Comparison of ENCODE assay signal across 8 mouse cellular contexts in the genomic region with DNA sequence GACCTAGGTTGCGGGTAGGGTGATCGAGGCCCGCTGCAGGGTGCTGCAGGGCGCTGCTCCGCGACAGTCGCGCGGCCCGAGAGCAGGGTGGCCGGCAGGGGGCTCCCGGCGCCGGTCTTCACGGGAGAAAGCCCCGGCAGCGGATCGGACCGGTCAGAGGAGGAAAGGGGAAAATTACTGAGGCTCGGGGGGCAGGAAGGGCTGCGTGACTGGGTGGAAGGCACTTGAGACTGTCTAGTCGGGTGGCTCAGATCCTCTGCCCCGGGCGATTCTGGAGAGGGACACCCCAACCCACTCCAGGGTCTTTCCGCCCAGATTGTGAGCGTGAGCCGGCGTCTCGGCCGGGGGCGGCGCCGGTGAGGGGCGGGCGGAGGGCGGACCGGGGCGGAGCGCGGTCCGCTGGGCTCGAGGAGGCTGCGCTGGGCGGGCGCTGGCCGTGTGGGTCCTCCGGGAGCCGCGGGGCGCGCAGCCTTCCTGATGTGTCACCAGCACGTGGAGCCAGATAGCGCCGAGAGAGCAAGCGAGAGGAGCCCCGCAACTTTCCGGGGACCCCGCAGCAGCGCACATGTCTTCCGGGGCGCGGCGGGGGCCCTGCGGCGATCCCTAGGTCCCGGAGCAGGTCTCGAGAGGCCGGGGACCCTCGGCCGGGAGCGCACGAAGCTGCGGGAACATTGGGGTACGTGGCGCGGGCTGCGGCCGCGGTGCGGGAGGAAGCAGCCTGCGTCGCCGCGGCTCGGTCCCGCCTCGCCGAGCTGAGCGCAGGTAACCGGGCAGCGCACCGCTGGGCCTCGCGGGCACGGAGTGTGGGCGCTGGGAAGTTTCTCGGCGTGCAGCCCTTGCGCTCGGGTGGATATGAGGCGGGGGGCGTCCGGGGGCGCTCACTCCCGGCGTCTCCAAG.
A peak's percentile ranks its signal among the peaks of the same experiment; 100 is the strongest.
DNase-seq lines count a peak whose midpoint lies in the region; ATAC-seq and TF ChIP-seq lines count a peak whose summit lies in the region.

No protein-coding gene starts in this region.

- peak; percentile 92 for ATAC-seq in heart, embryonic 16.5 days (replicated peaks; ENCODE audit: extremely low read depth, insufficient read depth, low FRiP score)
- ATAC-seq in liver, postnatal 0 days, result peak; percentile 91
- ATAC-seq in neural tube, embryonic 13.5 days (ENCODE audit: low read depth), result peak; percentile 85

- peak; percentile 19; the same call in 1 of the 2 replicates for TF ChIP-seq POLR2A in bone marrow, adult 2 months (IDR thresholded peaks at IDR 0.05; ENCODE audit: borderline replicate concordance, control insufficient read depth, low read depth, low read length)
- TF ChIP-seq POLR2A in embryonic fibroblast, embryonic 13.5 days (IDR thresholded peaks at IDR 0.05; ENCODE audit: low read depth, low read length), result peak; percentile 86
- TF ChIP-seq POLR2A in testis, adult 2 months (IDR thresholded peaks at IDR 0.05; ENCODE audit: control insufficient read depth, low read depth, low read length), result no peak

- H3K27me3 ChIP-seq in heart, embryonic 16.5 days (ENCODE audit: control insufficient read depth, insufficient read depth, low read length), result peaks cover 17% of the 10 kb centered on the region
- peaks cover 22% of the 10 kb centered on the region for H3K27me3 ChIP-seq in liver, postnatal 0 days (ENCODE audit: insufficient read depth, low read length)
- peaks cover 52% of the 10 kb centered on the region for H3K27me3 ChIP-seq in neural tube, embryonic 13.5 days
- H3K27me3 ChIP-seq in testis, adult 2 months (ENCODE audit: control insufficient read depth, insufficient read depth, low read length), result peaks cover 2% of the 10 kb centered on the region; the same call in 1 of the 2 replicates

- no peaks in the 10 kb centered on the region for H3K9me3 ChIP-seq in heart, embryonic 16.5 days (replicated peaks; ENCODE audit: control insufficient read depth, low read length)
- no peaks in the 10 kb centered on the region for H3K9me3 ChIP-seq in liver, postnatal 0 days (ENCODE audit: low read length)
- no peaks in the 10 kb centered on the region for H3K9me3 ChIP-seq in neural tube, embryonic 13.5 days

- peak overlapping the region; percentile 56; the same call in 1 of the 2 replicates for H3K27ac ChIP-seq in bone marrow, adult 2 months (ENCODE audit: control insufficient read depth, insufficient read depth, low read depth, low read length, poor library complexity)
- peak overlapping the region; percentile 47 for H3K27ac ChIP-seq in embryonic fibroblast, embryonic 13.5 days (ENCODE audit: insufficient read depth, low read length)
- 0 out of 2 replicates have a peak overlapping the region, but pooled peaks have one; percentile 34 for H3K27ac ChIP-seq in heart, embryonic 16.5 days (ENCODE audit: low read length)
- peak overlapping the region; percentile 34; the same call in 1 of the 2 replicates for H3K27ac ChIP-seq in liver, postnatal 0 days (ENCODE audit: low read depth)
- H3K27ac ChIP-seq in neural tube, embryonic 13.5 days (replicated peaks), result 0 out of 2 replicates have a peak overlapping the region, but pooled peaks have one; percentile 38
- 0 out of 2 replicates have a peak overlapping the region, but pooled peaks have one; percentile 6 for H3K27ac ChIP-seq in testis, adult 2 months (ENCODE audit: control insufficient read depth, insufficient read depth, low read depth, low read length)

- DNase-seq in B cell, adult 2 months, result peak; percentile 77
- peak; percentile 88 to 94 for DNase-seq in kidney, postnatal 25 days
- DNase-seq in liver, postnatal 0 days, result peak; percentile 87

- H3K4me3 ChIP-seq in bone marrow, adult 2 months (replicated peaks; ENCODE audit: control insufficient read depth, low read depth, low read length), result peak overlapping the region; percentile 75
- peak overlapping the region; percentile 74 for H3K4me3 ChIP-seq in embryonic fibroblast, embryonic 13.5 days (ENCODE audit: insufficient read depth, low read length)
- H3K4me3 ChIP-seq in heart, embryonic 16.5 days (ENCODE audit: low read length), result peak overlapping the region; percentile 78
- H3K4me3 ChIP-seq in liver, postnatal 0 days (ENCODE audit: low read depth, low read length), result peak overlapping the region; percentile 59
- H3K4me3 ChIP-seq in neural tube, embryonic 13.5 days, result peak overlapping the region; percentile 61
- H3K4me3 ChIP-seq in testis, adult 2 months (ENCODE audit: control insufficient read depth, low read depth, low read length), result peak overlapping the region; percentile 76

- peak overlapping the region; percentile 100 for H3K4me2 ChIP-seq in heart, embryonic 16.5 days (ENCODE audit: low read depth, low read length)
- H3K4me2 ChIP-seq in liver, postnatal 0 days (ENCODE audit: low read depth, low read length), result peak overlapping the region; percentile 94
- H3K4me2 ChIP-seq in neural tube, embryonic 13.5 days, result peak overlapping the region; percentile 99

- peak overlapping the region; percentile 82 for H3K9ac ChIP-seq in heart, embryonic 16.5 days (ENCODE audit: low read length)
- peak overlapping the region; percentile 64 for H3K9ac ChIP-seq in liver, postnatal 0 days (replicated peaks)
- H3K9ac ChIP-seq in neural tube, embryonic 13.5 days, result peak overlapping the region; percentile 77

- TF ChIP-seq CTCF in bone marrow, adult 2 months (IDR thresholded peaks at IDR 0.05; ENCODE audit: control insufficient read depth, insufficient read depth, low read length), result peak; percentile 42; the same call in 1 of the 2 replicates
- TF ChIP-seq CTCF in embryonic fibroblast, embryonic 13.5 days (IDR thresholded peaks at IDR 0.05; ENCODE audit: borderline replicate concordance, insufficient read depth, low read length), result peak; percentile 44; the same call in 1 of the 2 replicates
- peak; percentile 87 for TF ChIP-seq CTCF in liver, postnatal 0 days (IDR thresholded peaks at IDR 0.05; ENCODE audit: low read depth)
- TF ChIP-seq CTCF in testis, adult 2 months (IDR thresholded peaks at IDR 0.05; ENCODE audit: control insufficient read depth, insufficient read depth, insufficient replicate concordance, low read depth, low read length), result peak; percentile 17; the same call in 1 of the 2 replicates

- WGBS in bone marrow, adult 2 months, result under 1% methylated on average over 106 of the region's 106 CpGs
- under 1% methylated on average over 103 of the region's 106 CpGs for WGBS in heart, embryonic 16.5 days
- WGBS in liver, postnatal 0 days (ENCODE audit: insufficient replicate concordance), result under 1% methylated on average over 88 of the region's 106 CpGs
- WGBS in neural tube, embryonic 13.5 days, result 1% methylated on average over 104 of the region's 106 CpGs

- H3K4me1 ChIP-seq in bone marrow, adult 2 months (ENCODE audit: control insufficient read depth, insufficient read depth, low read length), result peaks cover 2% of the 10 kb centered on the region; the same call in 1 of the 2 replicates
- no peaks in the 10 kb centered on the region; the same call in 1 of the 2 replicates for H3K4me1 ChIP-seq in embryonic fibroblast, embryonic 13.5 days (ENCODE audit: control insufficient read depth, insufficient read depth, low read length)
- H3K4me1 ChIP-seq in heart, embryonic 16.5 days (ENCODE audit: control insufficient read depth, insufficient read depth, low read length), result peaks cover 11% of the 10 kb centered on the region
- H3K4me1 ChIP-seq in liver, postnatal 0 days (ENCODE audit: insufficient read depth), result peaks cover 27% of the 10 kb centered on the region
- peaks cover 23% of the 10 kb centered on the region for H3K4me1 ChIP-seq in neural tube, embryonic 13.5 days (replicated peaks)
- peaks cover 9% of the 10 kb centered on the region for H3K4me1 ChIP-seq in testis, adult 2 months (ENCODE audit: control insufficient read depth, insufficient read depth, low read length)

- H3K36me3 ChIP-seq in heart, embryonic 16.5 days (ENCODE audit: control insufficient read depth, insufficient read depth), result no peaks in the 10 kb centered on the region
- no peaks in the 10 kb centered on the region for H3K36me3 ChIP-seq in liver, postnatal 0 days (replicated peaks; ENCODE audit: insufficient read depth, low read length)
- H3K36me3 ChIP-seq in neural tube, embryonic 13.5 days, result no peaks in the 10 kb centered on the region
- no peaks in the 10 kb centered on the region for H3K36me3 ChIP-seq in testis, adult 2 months (ENCODE audit: control insufficient read depth, insufficient read depth, low read length)

- TF ChIP-seq EP300 in liver, postnatal 0 days (IDR thresholded peaks at IDR 0.05; ENCODE audit: low read depth), result no peak

Comparison
In these comparisons a context has a peak if more than half of its experiments do, and no peak if none do; other contexts are left out.
1. Peak in every context shown above with its lines: DNase-seq, ATAC-seq, H3K4me3 ChIP-seq and H3K27ac ChIP-seq.
2. H3K27ac ChIP-seq: peak in every context shown above with its lines; median percentile 56 in bone marrow, adult 2 months; 47 in embryonic fibroblast, embryonic 13.5 days; 38 in neural tube, embryonic 13.5 days; 34 in heart, embryonic 16.5 days; 34 in liver, postnatal 0 days; 6 in testis, adult 2 months.
3. CTCF ChIP-seq: peak in every context shown above with its lines; median percentile 87 in liver, postnatal 0 days; 44 in embryonic fibroblast, embryonic 13.5 days; 42 in bone marrow, adult 2 months; 17 in testis, adult 2 months.